Mouse (Mus musculus) fibroblast of lung, adult 2 months (primary cell): ENCODE results near the gene Gp9.

Source experiments
- DNase-seq: peaks from one replicate; pipeline ENCODE4 v3.0.0-alpha.2; 2011; ENCODE audit warnings: low read depth

Gp9 gene

GRCm38 (mm10) chr6:87777842-87778241 is at the start of gene Gp9:
Gene Gp9, plus strand, starts transcription at chr6:87778072.
- DNase-seq: no peak

DNA sequence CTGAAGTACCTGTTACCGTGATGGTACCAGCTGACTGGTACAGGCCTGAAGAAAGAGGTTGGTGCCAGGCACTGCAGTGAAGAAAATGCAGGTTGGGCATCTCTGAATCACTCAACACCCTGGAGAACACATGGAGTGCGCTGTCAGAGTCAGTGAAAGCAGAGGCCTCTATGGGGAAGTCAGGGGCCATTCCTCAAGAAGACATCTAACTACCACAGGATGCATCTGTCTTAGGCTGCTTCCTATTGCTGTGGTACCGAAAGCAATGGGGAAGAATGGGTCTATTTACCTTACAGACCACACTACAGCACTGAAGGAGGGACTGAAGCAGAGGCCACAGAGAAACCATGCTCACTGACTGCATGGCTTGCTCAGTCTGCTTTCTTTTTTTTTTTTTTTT is 49.8 kb upstream of the Gp9 start:
- no peak for DNase-seq

GRCm38 (mm10) chr6:87730141-87730540 is 47.7 kb upstream of the Gp9 start:
- no peak for DNase-seq

DNA sequence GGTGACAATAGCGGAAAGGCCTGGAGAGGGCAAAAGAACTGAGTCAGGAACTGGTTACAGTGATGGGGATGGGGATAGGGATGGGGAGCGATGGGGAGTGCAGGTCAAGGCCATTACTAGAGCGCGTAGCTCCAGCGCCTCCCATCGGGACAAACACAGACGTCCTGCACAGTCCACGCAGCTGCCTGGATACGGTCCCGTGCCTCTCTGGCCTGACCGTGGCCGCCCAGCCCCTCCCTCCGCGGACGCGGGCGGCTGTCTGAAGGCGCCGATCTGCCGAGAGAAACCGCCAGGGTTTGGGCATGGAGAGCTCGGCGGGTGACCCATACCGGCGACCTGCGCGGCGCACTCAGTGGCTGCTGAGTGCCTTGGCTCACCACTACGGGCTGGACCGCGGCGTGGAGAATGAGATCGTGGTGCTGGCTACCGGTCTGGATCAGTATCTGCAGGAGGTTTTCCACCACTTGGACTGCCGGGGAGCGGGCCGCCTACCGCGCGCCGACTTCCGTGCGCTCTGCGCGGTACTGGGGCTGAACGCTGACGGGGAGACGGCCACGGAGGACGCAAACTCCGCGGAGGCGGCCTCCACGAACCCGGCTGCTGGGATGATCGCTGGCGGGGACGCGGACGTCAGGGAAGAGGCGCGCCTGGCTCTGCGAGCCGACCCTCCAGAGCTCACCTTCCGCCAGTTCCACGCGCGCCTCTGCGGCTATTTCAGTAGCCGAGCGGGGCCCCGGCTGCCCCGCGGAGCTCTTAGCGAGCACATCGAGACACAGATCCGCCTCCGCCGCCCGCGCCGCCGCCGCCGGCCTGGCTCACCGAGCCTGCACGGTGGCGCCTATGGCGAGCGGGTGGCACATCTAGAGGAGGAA is 47.0 kb upstream of the Gp9 start, which contains the start of gene Efcc1:
Efcc1 (plus strand) TSS at position 279 of the 872 bp plus-strand sequence.
- no peak for DNase-seq

DNA sequence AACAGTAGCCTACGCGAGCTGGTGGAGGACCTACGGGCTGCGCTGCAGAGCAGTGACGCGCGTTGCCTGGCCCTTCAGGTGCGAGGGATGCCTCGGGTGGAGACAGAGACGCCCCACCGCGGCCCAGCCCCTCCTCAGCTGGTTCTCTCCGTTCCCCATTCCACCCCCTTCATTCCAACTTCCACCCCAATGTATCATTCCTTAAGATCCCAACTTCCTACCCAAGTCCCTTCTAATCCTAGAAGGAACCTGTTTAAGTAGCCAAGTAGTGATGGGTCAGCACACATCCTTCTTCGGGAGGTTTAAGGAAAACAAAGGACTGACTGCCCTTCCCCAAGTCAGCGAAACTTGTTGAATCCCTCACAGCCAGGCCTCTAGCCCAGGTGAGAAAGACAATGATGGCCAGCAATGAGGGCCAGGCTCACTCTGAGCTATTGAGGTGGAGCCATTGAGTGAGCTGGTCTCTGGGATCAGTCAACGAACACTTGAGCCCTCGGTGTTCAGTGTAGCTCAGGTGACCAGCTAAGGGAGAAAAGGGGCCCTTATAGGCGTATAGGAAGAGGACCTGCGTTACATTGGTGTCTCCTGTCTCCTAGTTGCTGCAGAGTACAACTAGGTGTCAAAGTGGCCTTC is 46.3 kb upstream of the Gp9 start:
- DNase-seq: no peak

DNA sequence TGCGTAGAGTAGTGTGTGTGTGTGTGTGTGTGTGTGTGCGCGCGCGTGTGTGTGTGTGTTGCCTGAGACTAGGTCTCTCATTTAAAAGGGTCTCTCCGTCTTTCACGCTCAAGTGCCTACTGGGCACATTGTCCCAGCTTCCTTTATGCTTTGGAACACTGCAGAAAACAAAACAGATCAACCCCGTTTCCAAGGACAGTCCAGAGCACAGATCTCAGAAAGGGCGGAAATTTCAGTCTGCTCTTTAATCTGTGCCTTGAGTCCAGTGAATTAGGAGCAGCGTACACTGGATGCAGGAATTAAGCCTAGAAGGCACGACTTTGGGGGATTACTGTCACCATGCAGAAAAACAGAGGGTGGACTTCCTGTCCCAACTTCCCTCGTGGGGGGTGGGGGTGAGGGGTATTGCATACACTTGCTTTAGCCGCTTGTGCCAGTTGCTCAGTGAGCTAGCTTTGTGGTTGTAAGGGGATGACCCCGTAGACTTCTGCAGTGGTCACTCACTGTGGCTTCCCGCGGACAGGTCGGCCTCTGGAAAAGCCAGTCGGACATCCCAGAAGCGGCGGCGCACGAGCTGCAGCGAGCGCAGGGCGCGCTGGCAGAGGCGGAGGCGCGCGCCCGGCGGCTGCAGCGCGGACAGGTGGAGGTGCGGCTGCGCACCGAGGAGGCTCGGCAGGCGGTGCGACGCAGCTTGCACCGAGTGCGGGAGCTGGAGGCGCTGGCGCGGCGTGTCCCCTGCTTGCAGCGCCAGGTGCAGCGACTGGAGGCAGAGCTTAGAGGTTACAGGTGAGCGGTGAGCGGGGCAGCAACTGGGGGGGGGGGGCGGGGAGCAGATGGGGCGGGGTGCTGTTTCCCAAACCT is 45.5 kb upstream of the Gp9 start:
- DNase-seq: no peak

- no peak for DNase-seq
Measured at GRCm38 (mm10) chr6:87733131-87733930, 44.5 kb upstream of the Gp9 start.

GRCm38 (mm10) chr6:87734136-87734535 is 43.7 kb upstream of the Gp9 start:
- no peak for DNase-seq

GRCm38 (mm10) chr6:87736923-87737322 is 40.9 kb upstream of the Gp9 start:
- DNase-seq: no peak

GRCm38 (mm10) chr6:87737921-87738626 is 39.8 kb upstream of the Gp9 start:
- DNase-seq: no peak

GRCm38 (mm10) chr6:87739898-87740297 is 38.0 kb upstream of the Gp9 start:
- DNase-seq: no peak

- DNase-seq: no peak
Measured at GRCm38 (mm10) chr6:87740496-87740895, 37.4 kb upstream of the Gp9 start.

GRCm38 (mm10) chr6:87741978-87742377 is 35.9 kb upstream of the Gp9 start:
- no peak for DNase-seq

GRCm38 (mm10) chr6:87742804-87743203 is 35.1 kb upstream of the Gp9 start:
- DNase-seq: no peak

- DNase-seq: no peak
Measured at GRCm38 (mm10) chr6:87743281-87743680, 34.6 kb upstream of the Gp9 start.

GRCm38 (mm10) chr6:87744632-87745031 is 33.2 kb upstream of the Gp9 start:
- DNase-seq: no peak

- no peak for DNase-seq
Measured at GRCm38 (mm10) chr6:87745301-87745700, 32.6 kb upstream of the Gp9 start.

DNA sequence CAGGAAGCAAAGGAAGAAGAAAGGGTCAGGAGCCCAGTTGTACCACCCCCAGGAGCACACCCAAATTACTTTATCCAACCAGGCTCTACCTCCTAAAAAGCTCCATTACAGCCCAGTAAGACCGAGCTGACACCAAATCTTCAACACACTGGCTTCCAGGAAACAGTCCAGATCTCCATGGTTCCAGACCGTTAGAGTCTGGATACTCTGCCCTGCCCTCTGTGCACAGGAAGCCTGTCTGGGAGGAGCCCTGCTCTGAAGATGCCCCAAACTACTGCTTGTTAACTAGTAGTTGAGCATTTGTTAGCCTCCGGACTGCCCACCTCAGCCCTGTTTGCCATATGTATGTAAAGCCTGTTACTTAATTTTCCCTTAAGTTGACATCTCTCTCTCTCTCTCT is 31.8 kb upstream of the Gp9 start:
- DNase-seq: no peak

DNA sequence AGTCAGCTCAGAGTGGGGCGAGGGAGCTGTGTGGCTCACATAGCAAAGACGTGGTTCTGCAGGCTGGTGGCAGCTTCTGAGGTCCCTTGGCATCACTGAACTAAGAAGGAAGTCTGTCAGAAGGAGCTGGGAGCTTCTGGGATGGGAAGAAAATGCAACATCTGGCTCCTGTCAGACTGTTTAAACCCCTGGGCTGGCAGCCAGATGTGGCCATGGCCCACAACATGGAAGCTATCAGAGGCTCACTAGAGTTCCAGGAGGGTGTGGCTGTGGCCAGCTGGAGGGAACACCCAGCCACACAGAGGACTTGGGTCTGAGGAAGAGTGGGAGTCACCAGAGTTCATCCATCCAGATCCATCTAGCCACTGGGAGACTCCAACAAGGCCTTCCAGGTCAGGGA is 31.0 kb upstream of the Gp9 start:
- no peak for DNase-seq

GRCm38 (mm10) chr6:87748078-87748477 is 29.8 kb upstream of the Gp9 start:
- DNase-seq: no peak

GRCm38 (mm10) chr6:87748531-87748930 is 29.3 kb upstream of the Gp9 start:
- DNase-seq: no peak
